Mouse (Mus musculus) ES-Bruce4 (cell line): ENCODE results near the gene Cd1d1. TPM values are rescaled to one million over a fixed set of nuclear protein-coding genes. Genes with fewer than 3 reads are reported as not detected.
"Not testable (repeated sequence)": the region's sequence is repeated elsewhere in the genome, so short reads cannot be mapped to it uniquely, and the experiment has no call there.

Experiments
- H3K27ac ChIP-seq: 2 replicates; pipeline ENCODE4 v1.5.1; 2012; ENCODE audit warnings: low read length, inconsistent platforms; ENCODE audit not compliant: insufficient read depth
- H3K27me3 ChIP-seq: 2 replicates; pipeline ENCODE4 v1.6.1; 2012; ENCODE audit warnings: mild to moderate bottlenecking, low read length, inconsistent platforms; ENCODE audit not compliant: control insufficient read depth, poor library complexity, insufficient read depth, severe bottlenecking
- H3K36me3 ChIP-seq: 2 replicates; pipeline ENCODE4 v1.6.1; 2012; ENCODE audit warnings: inconsistent platforms, mild to moderate bottlenecking, low read length, moderate library complexity; ENCODE audit not compliant: control insufficient read depth, poor library complexity, insufficient read depth, severe bottlenecking
- H3K4me1 ChIP-seq: one replicate; pipeline ENCODE4 v1.8.1; 2011; ENCODE audit warnings: low read length; ENCODE audit not compliant: control insufficient read depth, insufficient read depth
- H3K4me3 ChIP-seq: 2 replicates; pipeline ENCODE4 v1.5.1; 2011; ENCODE audit warnings: low read depth, mild to moderate bottlenecking, low read length
- H3K9ac ChIP-seq: 2 replicates; pipeline ENCODE4 v1.6.1; 2012; ENCODE audit warnings: low read depth, mild to moderate bottlenecking, inconsistent platforms; ENCODE audit not compliant: poor library complexity, severe bottlenecking
- H3K9me3 ChIP-seq: replicated peaks from 2 replicates; pipeline ENCODE4 v1.6.1; 2012; ENCODE audit warnings: mild to moderate bottlenecking, low read length, inconsistent platforms; ENCODE audit not compliant: control insufficient read depth, poor library complexity, insufficient read depth, severe bottlenecking
- CTCF ChIP-seq: IDR thresholded peaks from one replicate; pipeline ENCODE4 v1.8.1; 2011; ENCODE audit warnings: low read depth, low read length
- EP300 ChIP-seq: IDR thresholded peaks from 2 replicates; pipeline ENCODE4 v1.6.1; 2011; ENCODE audit warnings: low read depth, low read length; ENCODE audit not compliant: insufficient read depth
- POLR2A ChIP-seq: IDR thresholded peaks from one replicate; pipeline ENCODE4 v1.8.1; 2011; ENCODE audit warnings: low read length; ENCODE audit not compliant: insufficient read depth
- polyA plus RNA-seq: library from polyadenylated mRNA; stranded (reverse); fragments of >200 nt; gene quantifications from 2 replicates; pipeline ENCODE4 v1.2.4, GENCODE M21; 2011; ENCODE audit warnings: low read depth; ENCODE audit not compliant: missing spikeins, insufficient read depth, insufficient read length

The Cd1d1 gene
- polyA plus RNA-seq, 1 experiment: 2.8 TPM

DNA sequence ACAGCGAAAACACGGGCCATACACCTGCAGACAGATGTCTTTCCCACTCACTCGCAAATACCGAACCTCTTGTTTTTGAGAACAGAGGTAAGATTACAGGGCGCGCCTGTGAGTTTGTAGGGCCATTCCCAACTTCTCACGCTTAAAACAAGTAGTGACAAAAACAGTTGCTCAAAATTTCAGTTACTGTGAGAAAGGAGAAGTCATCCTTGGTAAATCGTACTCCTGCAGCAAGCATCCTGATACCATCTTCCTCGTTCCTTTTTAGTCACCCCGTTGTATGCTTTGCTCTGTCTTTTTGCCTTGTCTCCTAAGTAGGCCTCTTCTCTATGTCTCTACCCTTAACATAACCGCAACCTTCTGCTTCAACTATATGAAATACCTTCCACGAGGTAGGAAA lies 810 bp upstream of the Cd1d1 start:
- Histone ChIP-seq H3K4me1 (no peaks in the 10 kb centered on the region), H3K36me3 (no peaks in the 10 kb centered on the region), H3K9ac (no peak overlapping the region), H3K9me3 (no peaks in the 10 kb centered on the region), H3K27ac (no peak overlapping the region), H3K27me3 (peaks cover 2% of the 10 kb centered on the region), H3K4me3 (no peak overlapping the region)
- no peak for TF ChIP-seq POLR2A
- no peak for TF ChIP-seq CTCF
- TF ChIP-seq EP300: no peak

DNA sequence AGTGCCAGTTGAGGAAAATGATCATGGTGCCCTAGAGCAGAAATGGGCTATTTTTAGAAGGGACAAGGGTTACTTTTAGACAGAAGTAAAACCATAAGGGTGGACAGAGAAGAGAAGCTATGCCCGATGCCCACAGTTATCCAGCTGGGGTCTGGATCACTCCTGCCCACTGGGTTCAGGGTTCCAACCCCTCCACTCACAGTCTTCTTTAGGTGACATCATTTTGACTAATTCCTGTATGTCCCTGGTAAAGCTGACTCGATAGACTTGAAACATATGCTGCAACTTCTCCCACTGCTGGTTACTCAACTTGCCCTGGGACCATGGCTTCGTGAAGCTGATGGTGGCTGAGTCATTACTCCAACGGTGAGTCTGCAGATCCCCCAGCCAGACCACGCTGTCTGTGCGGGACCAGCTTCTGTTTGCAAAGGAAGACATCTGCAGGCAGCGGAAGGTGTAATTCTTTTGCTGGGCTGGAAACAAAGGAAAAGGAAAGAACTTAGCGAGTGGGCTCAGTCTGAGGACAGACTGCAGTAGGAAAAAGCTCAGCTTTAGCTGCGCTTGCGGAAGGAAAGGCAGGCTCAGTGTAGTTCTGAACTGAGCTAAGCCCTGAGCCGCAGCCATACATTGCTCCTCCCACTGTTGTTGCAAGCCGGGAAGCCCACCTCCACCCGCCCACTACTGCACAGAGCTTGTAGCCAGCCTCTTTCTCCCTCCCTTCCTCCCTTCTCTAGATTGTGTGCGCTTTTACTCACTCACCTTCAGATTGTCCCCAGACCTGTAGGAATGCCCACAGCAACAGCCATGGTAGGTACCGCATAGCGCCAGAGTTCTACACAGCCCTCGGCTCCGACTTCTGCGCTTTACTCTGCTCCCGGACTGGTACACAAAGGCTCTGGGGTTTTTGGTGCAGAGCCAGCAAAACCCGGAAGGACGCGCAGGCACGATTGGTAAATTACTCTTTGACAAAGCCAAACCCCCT lies 517 bp downstream of the Cd1d1 start:
- Histone ChIP-seq H3K4me3 (peak overlapping the region; percentile 80), H3K9ac (peak overlapping the region; percentile 24)
- H3K4me1 ChIP-seq, H3K27ac ChIP-seq, H3K36me3 ChIP-seq, H3K9me3 ChIP-seq, H3K27me3 ChIP-seq: not testable (repeated sequence)
- peak; percentile 41 for TF ChIP-seq POLR2A

DNA sequence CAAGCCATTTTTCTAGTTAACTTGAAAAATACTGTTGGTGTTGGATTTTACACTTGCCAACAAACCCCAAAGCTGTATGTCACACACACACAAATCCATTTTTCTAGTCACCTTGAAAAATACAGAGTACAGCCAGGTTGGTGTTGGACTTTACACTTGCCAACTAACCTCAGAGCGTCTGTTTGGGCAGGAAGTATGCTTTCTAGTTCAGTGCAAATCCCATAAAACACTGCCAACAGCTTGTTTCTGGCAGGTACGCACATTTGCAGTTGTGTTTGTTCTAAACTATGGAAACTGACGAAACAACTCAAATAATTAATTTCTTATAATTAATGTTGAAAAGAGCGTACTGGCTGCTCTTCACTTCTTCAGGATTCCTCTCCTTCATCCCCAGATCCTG lies 3.1 kb downstream of the Cd1d1 start:
- no peaks in the 10 kb centered on the region for H3K4me1 ChIP-seq
- no peak overlapping the region for H3K4me3 ChIP-seq
- peaks cover 2% of the 10 kb centered on the region for H3K27me3 ChIP-seq
- H3K27ac ChIP-seq: no peak overlapping the region
- no peaks in the 10 kb centered on the region for H3K36me3 ChIP-seq
- no peaks in the 10 kb centered on the region; the same call in 1 of the 2 replicates for H3K9me3 ChIP-seq
- TF ChIP-seq CTCF (no peak), POLR2A (no peak), EP300 (no peak)
- no peak overlapping the region for H3K9ac ChIP-seq

DNA sequence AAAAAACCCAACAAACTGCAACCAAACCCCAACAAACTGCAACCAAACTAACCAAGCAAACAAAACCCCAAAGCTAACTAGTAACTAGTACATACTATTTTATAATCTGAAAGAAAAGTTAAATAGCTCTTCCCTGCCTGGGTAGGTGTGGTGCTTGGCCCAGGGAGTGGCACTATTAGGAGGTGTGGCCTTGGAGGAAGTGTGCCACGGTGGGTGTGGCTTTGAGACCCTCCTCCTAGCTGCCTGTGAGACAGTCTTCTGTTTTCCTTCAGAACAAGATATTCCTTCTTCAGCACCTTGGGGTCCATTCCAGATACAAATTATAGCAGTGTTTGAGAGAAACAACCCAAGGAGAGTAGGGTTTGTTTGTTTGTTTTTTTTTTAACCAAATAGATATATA lies 3.9 kb downstream of the Cd1d1 start:
- no peak for TF ChIP-seq CTCF
- no peak for TF ChIP-seq POLR2A
- TF ChIP-seq EP300: no peak
- Histone ChIP-seq H3K9ac (no peak overlapping the region), H3K36me3 (no peaks in the 10 kb centered on the region), H3K4me3 (no peak overlapping the region), H3K27ac (no peak overlapping the region), H3K4me1 (no peaks in the 10 kb centered on the region), H3K9me3 (no peaks in the 10 kb centered on the region; the same call in 1 of the 2 replicates), H3K27me3 (peaks cover 2% of the 10 kb centered on the region)

DNA sequence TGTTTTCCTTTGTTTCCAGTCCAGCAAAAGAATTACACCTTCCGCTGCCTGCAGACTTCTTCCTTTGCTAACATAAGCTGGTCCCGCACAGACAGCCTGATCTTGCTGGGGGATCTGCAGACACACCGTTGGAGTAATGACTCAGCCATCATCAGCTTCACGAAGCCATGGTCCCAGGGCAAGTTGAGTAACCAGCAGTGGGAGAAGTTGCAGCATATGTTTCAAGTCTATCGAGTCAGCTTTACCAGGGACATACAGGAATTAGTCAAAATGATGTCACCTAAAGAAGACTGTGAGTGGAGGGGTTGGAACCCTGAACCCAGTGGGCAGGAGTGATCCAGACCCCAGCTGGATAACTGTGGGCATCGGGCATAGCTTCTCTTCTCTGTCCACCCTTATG lies 12.3 kb downstream of the Cd1d1 start:
- not testable (repeated sequence) for H3K27me3 ChIP-seq, H3K36me3 ChIP-seq, H3K27ac ChIP-seq, H3K9me3 ChIP-seq, H3K4me1 ChIP-seq
- Histone ChIP-seq H3K4me3 (peak overlapping the region; percentile 41; the same call in 1 of the 2 replicates), H3K9ac (0 out of 2 replicates have a peak overlapping the region, but pooled peaks have one; percentile 27)

DNA sequence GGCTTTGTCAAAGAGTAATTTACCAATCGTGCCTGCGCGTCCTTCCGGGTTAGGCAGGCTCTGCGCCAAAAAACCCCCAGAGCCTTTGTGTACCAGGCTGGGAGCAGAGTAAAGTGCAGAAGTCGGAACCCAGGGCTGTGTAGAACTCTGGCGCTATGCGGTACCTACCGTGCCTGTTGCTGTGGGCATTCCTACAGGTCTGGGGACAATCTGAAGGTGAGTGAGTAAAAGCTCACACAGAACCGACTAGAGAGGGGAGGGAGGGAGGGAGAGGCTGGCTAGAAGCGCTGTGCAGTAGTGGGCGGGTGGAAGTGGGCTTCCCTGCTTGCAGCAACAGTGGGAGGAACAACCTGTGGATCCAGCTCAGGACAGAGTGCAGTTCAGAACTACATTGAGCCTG lies 12.8 kb downstream of the Cd1d1 start:
- H3K9ac ChIP-seq: 0 out of 2 replicates have a peak overlapping the region, but pooled peaks have one; percentile 27
- no peaks in the 10 kb centered on the region for H3K9me3 ChIP-seq
- no peak overlapping the region for H3K27ac ChIP-seq
- H3K4me3 ChIP-seq: peak overlapping the region; percentile 41
- TF ChIP-seq POLR2A (no peak), EP300 (no peak), CTCF (no peak)
- no peaks in the 10 kb centered on the region for H3K4me1 ChIP-seq
- H3K36me3 ChIP-seq: no peaks in the 10 kb centered on the region
- no peaks in the 10 kb centered on the region for H3K27me3 ChIP-seq
